10 mouse cellular contexts compared by ENCODE assay signal in the genomic region with DNA sequence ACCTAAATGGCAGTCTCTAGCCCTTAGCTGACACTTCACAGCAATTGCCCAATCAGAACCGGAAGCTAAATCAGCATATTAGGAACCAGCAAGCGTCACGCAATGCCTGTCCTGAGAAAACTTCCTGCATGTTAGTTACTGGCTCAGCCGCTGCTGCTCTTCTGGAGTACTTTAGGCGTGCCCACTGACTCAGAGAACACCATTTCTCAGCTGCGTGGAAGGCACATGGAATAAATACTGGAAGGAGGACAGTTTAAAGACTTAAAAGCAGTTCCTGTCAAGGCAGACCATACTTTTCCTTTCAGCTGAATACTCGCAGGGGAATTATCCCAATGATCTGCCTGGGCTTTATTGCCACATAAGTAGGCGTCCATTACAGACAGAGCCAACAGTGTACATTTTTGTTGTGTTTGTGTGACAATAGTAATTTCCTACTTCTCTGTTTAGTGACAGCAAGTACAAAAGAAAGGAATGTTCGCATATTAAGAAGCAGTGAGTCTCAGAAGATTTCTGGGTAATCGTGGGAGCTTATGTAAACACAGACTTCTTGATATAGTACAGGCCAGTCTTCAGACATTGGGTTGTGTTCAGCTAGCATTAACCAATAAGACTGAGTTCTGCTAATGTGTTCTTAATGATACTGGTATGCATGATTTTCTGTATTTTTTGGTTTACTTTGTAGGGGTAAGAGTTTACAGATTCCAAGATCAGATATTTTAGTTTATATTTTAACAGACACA.
DNase-seq lines count a peak whose midpoint lies in the region; ATAC-seq lines count a peak whose summit lies in the region.
"Had no signal": no experiment of that assay in that cellular context is flagged by ENCODE, and none has a peak within 500 bp of the region (broad histone marks: within the 10 kb centered on the region; RNA-seq: fewer than 3 reads in every experiment).

No protein-coding gene starts in this region.

- no peak overlapping the region for H3K4me3 ChIP-seq in kidney, embryonic 15.5 days (replicated peaks)
- H3K4me3 ChIP-seq: erythroblast, embryonic 14.5 days had no signal

- WGBS in kidney, embryonic 15.5 days = 21% methylated on average over 10 of the region's 10 CpGs

- H3K27me3 ChIP-seq in kidney, embryonic 15.5 days = no peaks in the 10 kb centered on the region

- H3K9ac ChIP-seq in kidney, embryonic 15.5 days = no peak overlapping the region

- peak; percentile 80 for ATAC-seq in kidney, embryonic 15.5 days (replicated peaks; ENCODE audit: low FRiP score)

- no peaks in the 10 kb centered on the region for H3K36me3 ChIP-seq in kidney, embryonic 15.5 days

- peak; percentile 5 to 32 for DNase-seq in left cerebral cortex, postnatal 25 days (ENCODE audit: low spot score in 2 of 2)
- DNase-seq in left cerebral cortex, postnatal 4 days = no peak
- peak; percentile 54 to 58 for DNase-seq in heart, adult 18-20 months
- peak; percentile 46 for DNase-seq in skeletal muscle tissue, adult 2 months (ENCODE audit: low read depth, low spot score)
- DNase-seq in cerebellum, adult 18-20 months = no peak
- no peak for DNase-seq in frontal cortex, postnatal 25 days (ENCODE audit: low spot score in 2 of 2)
- DNase-seq in testis, postnatal 14 days (ENCODE audit: low spot score) = no peak

- H3K4me2 ChIP-seq in kidney, embryonic 15.5 days = peak overlapping the region; percentile 14

- H3K27ac ChIP-seq in kidney, embryonic 15.5 days = peak overlapping the region; percentile 75
- H3K27ac ChIP-seq: macrophage had no signal

- intact Hi-C loops in left cerebral cortex, postnatal 25 days (cut with DNase I) = no loop called here
- intact Hi-C loops in left cerebral cortex, postnatal 4 days (cut with DNase I) = no loop called here

- peaks cover 15% of the 10 kb centered on the region for H3K4me1 ChIP-seq in kidney, embryonic 15.5 days

- no peaks in the 10 kb centered on the region for H3K9me3 ChIP-seq in kidney, embryonic 15.5 days (replicated peaks)

Comparison
In these comparisons a context has a peak if more than half of its experiments do, and no peak if none do; other contexts are left out.
1. DNase-seq: peak in left cerebral cortex, postnatal 25 days (2 of 2), heart, adult 18-20 months (2 of 2) and skeletal muscle tissue, adult 2 months (single experiment); none in left cerebral cortex, postnatal 4 days (single experiment), cerebellum, adult 18-20 months (0 of 2), frontal cortex, postnatal 25 days (0 of 2) and testis, postnatal 14 days (single experiment).